Mouse (Mus musculus): ENCODE results near the gene Vim. TPM values are rescaled to one million over a fixed set of nuclear protein-coding genes. Genes with fewer than 3 reads are reported as not detected.
A peak's percentile ranks its signal among the peaks of the same experiment; 100 is the strongest.

Gene Vim
- polyA plus RNA-seq, 1 experiment: 826 TPM

DNA sequence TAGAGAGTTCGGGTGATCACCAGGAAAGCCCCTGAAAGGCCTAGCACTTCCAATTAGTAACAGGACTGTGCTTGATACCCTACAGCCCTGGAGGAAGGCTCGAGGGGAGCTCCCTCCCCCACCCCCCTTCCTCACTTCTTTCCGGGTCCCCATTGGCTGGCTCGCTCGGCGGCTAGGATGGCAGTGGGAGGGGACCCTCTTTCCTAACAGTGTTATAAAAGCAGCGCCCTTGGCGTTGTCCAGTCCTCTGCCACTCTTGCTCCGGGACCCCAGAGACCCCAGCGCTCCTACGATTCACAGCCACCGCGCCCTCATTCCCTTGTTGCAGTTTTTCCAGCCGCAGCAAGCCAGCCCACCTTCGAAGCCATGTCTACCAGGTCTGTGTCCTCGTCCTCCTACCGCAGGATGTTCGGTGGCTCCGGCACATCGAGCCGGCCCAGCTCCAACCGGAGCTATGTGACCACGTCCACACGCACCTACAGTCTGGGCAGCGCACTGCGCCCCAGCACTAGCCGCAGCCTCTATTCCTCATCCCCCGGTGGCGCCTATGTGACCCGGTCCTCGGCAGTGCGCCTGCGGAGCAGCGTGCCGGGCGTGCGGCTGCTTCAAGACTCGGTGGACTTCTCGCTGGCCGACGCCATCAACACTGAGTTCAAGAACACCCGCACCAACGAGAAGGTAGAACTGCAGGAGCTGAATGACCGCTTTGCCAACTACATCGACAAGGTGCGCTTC, 506 bp downstream of the Vim start:
- Histone ChIP-seq H3K4me1 (replicated peaks; ENCODE audit: control insufficient read depth, insufficient read depth, low read length) (peaks cover 4% of the 10 kb centered on the region), H3K4me3 (ENCODE audit: control insufficient read depth, insufficient read depth, low read length) (peak overlapping the region; percentile 74), H3K27me3 (ENCODE audit: control insufficient read depth, insufficient read depth, low read length) (no peaks in the 10 kb centered on the region), H3K36me3 (ENCODE audit: control insufficient read depth, insufficient read depth, low read length) (peaks cover 10% of the 10 kb centered on the region), H3K27ac (ENCODE audit: control insufficient read depth, insufficient read depth, low read length) (peak overlapping the region; percentile 68)
- TF ChIP-seq CTCF (IDR thresholded peaks at IDR 0.05; ENCODE audit: borderline replicate concordance, control insufficient read depth, extremely low read depth, insufficient read depth, low read length, poor library complexity) (peak; percentile 12; the same call in 1 of the 2 replicates), POLR2A (IDR thresholded peaks at IDR 0.05; ENCODE audit: control insufficient read depth, extremely low read depth, insufficient read depth, low read length, poor library complexity) (no peak)
- DNase-seq: peak; percentile 65
- WGBS: under 1% methylated on average over 46 of the region's 46 CpGs

DNA sequence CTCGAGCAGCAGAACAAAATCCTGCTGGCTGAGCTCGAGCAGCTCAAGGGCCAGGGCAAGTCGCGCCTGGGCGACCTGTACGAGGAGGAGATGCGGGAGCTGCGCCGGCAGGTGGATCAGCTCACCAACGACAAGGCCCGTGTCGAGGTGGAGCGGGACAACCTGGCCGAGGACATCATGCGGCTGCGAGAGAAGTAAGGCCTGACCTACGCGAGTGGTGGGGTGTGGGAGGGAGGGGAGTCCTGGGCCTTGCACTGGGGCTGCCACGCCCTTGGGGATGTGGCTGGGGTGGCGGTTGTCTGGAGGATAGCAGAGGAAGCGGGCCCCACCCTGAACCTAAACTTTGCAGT, 1.0 kb downstream of the Vim start:
- Histone ChIP-seq H3K36me3 (ENCODE audit: control insufficient read depth, insufficient read depth, low read length) (peaks cover 15% of the 10 kb centered on the region), H3K27ac (ENCODE audit: control insufficient read depth, insufficient read depth, low read length) (peak overlapping the region; percentile 27), H3K4me3 (ENCODE audit: control insufficient read depth, insufficient read depth, low read length) (peak overlapping the region; percentile 74), H3K27me3 (ENCODE audit: control insufficient read depth, insufficient read depth, low read length) (no peaks in the 10 kb centered on the region), H3K4me1 (replicated peaks; ENCODE audit: control insufficient read depth, insufficient read depth, low read length) (peaks cover 4% of the 10 kb centered on the region)
- peak; percentile 66 for DNase-seq
- WGBS: 1% methylated on average over 21 of the region's 21 CpGs
- TF ChIP-seq CTCF (IDR thresholded peaks at IDR 0.05; ENCODE audit: borderline replicate concordance, control insufficient read depth, extremely low read depth, insufficient read depth, low read length, poor library complexity): no peak; the same call in 1 of the 2 replicates

DNA sequence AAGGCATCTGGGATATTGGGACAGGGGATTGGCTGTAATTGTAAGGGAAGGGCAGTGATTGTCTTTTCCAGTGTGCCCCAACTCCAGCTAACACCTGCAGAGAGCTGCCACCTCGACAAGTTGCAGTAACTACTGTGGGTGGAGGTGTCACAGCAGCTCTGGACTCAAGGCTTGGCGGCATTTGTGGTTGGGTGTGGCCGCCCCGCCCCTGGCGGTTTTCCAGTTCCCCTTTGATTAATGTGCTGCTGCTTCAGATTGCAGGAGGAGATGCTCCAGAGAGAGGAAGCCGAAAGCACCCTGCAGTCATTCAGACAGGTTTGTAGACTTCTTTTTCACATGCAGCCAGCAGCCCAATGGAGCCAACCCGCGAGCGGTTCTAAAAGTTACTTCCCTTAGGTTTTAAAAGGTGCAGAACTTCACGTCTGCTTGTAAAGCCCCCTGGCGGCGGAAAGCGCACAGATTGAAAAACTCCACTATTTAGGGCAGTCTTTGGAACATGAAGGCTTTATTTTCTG, 1.6 kb downstream of the Vim start:
- TF ChIP-seq POLR2A (IDR thresholded peaks at IDR 0.05; ENCODE audit: control insufficient read depth, extremely low read depth, insufficient read depth, low read length, poor library complexity) (no peak), CTCF (IDR thresholded peaks at IDR 0.05; ENCODE audit: borderline replicate concordance, control insufficient read depth, extremely low read depth, insufficient read depth, low read length, poor library complexity) (no peak)
- Histone ChIP-seq H3K27me3 (ENCODE audit: control insufficient read depth, insufficient read depth, low read length) (no peaks in the 10 kb centered on the region), H3K4me3 (ENCODE audit: control insufficient read depth, insufficient read depth, low read length) (peak overlapping the region; percentile 74), H3K4me1 (replicated peaks; ENCODE audit: control insufficient read depth, insufficient read depth, low read length) (peaks cover 4% of the 10 kb centered on the region), H3K36me3 (ENCODE audit: control insufficient read depth, insufficient read depth, low read length) (peaks cover 20% of the 10 kb centered on the region), H3K27ac (ENCODE audit: control insufficient read depth, insufficient read depth, low read length) (peak overlapping the region; percentile 61)
- peak; percentile 83 for DNase-seq
- WGBS: under 1% methylated on average over 13 of the region's 13 CpGs

DNA sequence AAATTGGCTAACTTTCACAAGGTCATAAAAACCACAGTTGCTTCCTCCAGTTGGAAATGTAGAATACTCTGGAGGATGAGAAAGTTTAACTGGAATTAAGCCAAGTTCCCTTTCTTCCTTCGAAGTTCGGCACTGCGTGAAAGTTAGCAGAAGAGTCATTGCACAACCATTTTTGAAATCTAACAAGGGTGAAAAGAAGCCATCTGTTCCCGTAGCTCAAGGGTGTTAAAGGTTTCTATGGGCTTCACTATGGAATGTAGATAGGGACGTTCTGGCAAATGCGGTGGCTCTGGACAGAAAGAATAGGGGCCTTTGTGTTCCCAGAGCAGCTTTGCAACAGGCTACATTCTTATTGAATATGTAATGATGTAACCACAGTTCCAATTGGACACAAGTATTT, 2.2 kb downstream of the Vim start:
- no peaks in the 10 kb centered on the region for H3K27me3 ChIP-seq (ENCODE audit: control insufficient read depth, insufficient read depth, low read length)
- 51% methylated on average over 6 of the region's 6 CpGs for WGBS
- H3K27ac ChIP-seq (ENCODE audit: control insufficient read depth, insufficient read depth, low read length): no peak overlapping the region
- H3K36me3 ChIP-seq (ENCODE audit: control insufficient read depth, insufficient read depth, low read length): peaks cover 24% of the 10 kb centered on the region
- no peak overlapping the region for H3K4me3 ChIP-seq (ENCODE audit: control insufficient read depth, insufficient read depth, low read length)
- no peak for DNase-seq
- no peak for TF ChIP-seq POLR2A (IDR thresholded peaks at IDR 0.05; ENCODE audit: control insufficient read depth, extremely low read depth, insufficient read depth, low read length, poor library complexity)
- no peak for TF ChIP-seq CTCF (IDR thresholded peaks at IDR 0.05; ENCODE audit: borderline replicate concordance, control insufficient read depth, extremely low read depth, insufficient read depth, low read length, poor library complexity)
- peaks cover 4% of the 10 kb centered on the region for H3K4me1 ChIP-seq (replicated peaks; ENCODE audit: control insufficient read depth, insufficient read depth, low read length)

DNA sequence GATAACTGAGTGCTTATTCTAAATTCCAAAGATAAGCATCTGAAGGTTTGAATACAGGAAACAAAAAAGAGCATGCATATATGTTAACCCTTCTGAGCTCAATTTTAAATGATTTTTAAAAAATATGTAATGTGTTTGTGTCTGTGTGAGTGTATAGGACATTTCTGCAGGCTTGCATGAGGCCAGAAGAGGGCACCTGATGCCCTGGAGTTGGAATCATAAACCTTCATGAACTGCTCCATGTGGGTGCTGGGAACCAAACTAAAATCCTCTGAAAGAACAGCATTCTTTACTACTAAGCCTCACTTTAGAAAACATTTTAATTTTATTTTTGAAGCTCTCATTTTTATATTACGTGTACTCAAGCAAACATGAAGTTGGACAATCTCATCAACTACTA, 3.7 kb downstream of the Vim start:
- Histone ChIP-seq H3K36me3 (ENCODE audit: control insufficient read depth, insufficient read depth, low read length) (peaks cover 39% of the 10 kb centered on the region), H3K27ac (ENCODE audit: control insufficient read depth, insufficient read depth, low read length) (no peak overlapping the region), H3K4me1 (replicated peaks; ENCODE audit: control insufficient read depth, insufficient read depth, low read length) (peaks cover 4% of the 10 kb centered on the region), H3K27me3 (ENCODE audit: control insufficient read depth, insufficient read depth, low read length) (no peaks in the 10 kb centered on the region), H3K4me3 (ENCODE audit: control insufficient read depth, insufficient read depth, low read length) (no peak overlapping the region)
- WGBS: 97% methylated on average over 1 of the region's 1 CpGs
- no peak for DNase-seq
- TF ChIP-seq CTCF (IDR thresholded peaks at IDR 0.05; ENCODE audit: borderline replicate concordance, control insufficient read depth, extremely low read depth, insufficient read depth, low read length, poor library complexity): no peak
- no peak for TF ChIP-seq POLR2A (IDR thresholded peaks at IDR 0.05; ENCODE audit: control insufficient read depth, extremely low read depth, insufficient read depth, low read length, poor library complexity)

DNA sequence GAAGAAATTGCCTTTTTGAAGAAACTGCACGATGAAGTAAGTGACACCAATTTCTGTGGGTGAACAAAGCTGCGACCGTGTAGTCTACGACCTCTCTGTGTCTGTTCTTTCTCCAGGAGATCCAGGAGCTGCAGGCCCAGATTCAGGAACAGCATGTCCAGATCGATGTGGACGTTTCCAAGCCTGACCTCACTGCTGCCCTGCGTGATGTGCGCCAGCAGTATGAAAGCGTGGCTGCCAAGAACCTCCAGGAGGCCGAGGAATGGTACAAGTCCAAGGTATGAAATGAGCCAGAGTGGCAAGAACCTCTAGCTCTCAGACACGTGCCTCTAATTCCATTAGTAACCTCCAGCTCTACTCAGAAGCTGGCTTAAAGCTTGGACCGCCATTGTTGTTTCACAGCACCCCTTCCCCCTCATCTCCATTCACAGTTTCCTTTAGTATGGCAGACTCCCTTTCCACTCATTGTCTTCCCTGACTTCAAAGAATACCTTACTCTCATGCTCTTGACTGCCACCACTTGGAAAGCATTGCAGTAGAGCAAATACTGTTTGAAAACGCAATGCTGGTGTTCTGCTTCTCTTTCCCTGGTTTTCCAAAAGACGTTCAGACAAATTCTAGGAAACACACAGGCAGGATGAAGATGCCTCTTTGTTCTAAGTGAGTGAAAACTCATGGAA, 4.9 kb downstream of the Vim start:
- H3K36me3 ChIP-seq (ENCODE audit: control insufficient read depth, insufficient read depth, low read length): peaks cover 44% of the 10 kb centered on the region
- no peak overlapping the region for H3K27ac ChIP-seq (ENCODE audit: control insufficient read depth, insufficient read depth, low read length)
- H3K4me1 ChIP-seq (replicated peaks; ENCODE audit: control insufficient read depth, insufficient read depth, low read length): peaks cover 4% of the 10 kb centered on the region
- no peak for TF ChIP-seq POLR2A (IDR thresholded peaks at IDR 0.05; ENCODE audit: control insufficient read depth, extremely low read depth, insufficient read depth, low read length, poor library complexity)
- TF ChIP-seq CTCF (IDR thresholded peaks at IDR 0.05; ENCODE audit: borderline replicate concordance, control insufficient read depth, extremely low read depth, insufficient read depth, low read length, poor library complexity): no peak
- no peak for DNase-seq
- WGBS: 94% methylated on average over 14 of the region's 14 CpGs
- H3K27me3 ChIP-seq (ENCODE audit: control insufficient read depth, insufficient read depth, low read length): no peaks in the 10 kb centered on the region
- no peak overlapping the region for H3K4me3 ChIP-seq (ENCODE audit: control insufficient read depth, insufficient read depth, low read length)
